Mouse (Mus musculus) forebrain, embryonic 13.5 days (tissue): Measurements from ENCODE around the gene Fam161b. TPM values are rescaled to one million over a fixed set of nuclear protein-coding genes. Genes with fewer than 3 reads are reported as not detected.

ENCODE experiments used
- ATAC-seq: fragments of 200-750 bp; cut with Nextera tagmentation; 2 replicates; pipeline ENCODE4 v1.8.0; 2017
- H3K27ac ChIP-seq: fragments of 300-500 bp; sonication (generic); 2 replicates; pipeline ENCODE4 v1.5.1; 2015; ENCODE audit warnings: inconsistent platforms, mild to moderate bottlenecking, moderate library complexity
- H3K27me3 ChIP-seq: fragments of 300-500 bp; sonication (generic); 2 replicates; pipeline ENCODE4 v1.6.1; 2015; ENCODE audit warnings: mild to moderate bottlenecking, inconsistent platforms
- H3K36me3 ChIP-seq: fragments of 300-500 bp; sonication (generic); 2 replicates; pipeline ENCODE4 v1.6.1; 2015; ENCODE audit warnings: mild to moderate bottlenecking, inconsistent platforms; ENCODE audit not compliant: poor library complexity, severe bottlenecking
- H3K4me1 ChIP-seq: fragments of 300-500 bp; sonication (generic); 2 replicates; pipeline ENCODE4 v1.6.1; 2015; ENCODE audit warnings: inconsistent platforms
- H3K4me2 ChIP-seq: fragments of 300-500 bp; sonication (generic); 2 replicates; pipeline ENCODE4 v1.6.1; 2015; ENCODE audit warnings: inconsistent platforms, mild to moderate bottlenecking, moderate library complexity
- H3K4me3 ChIP-seq: fragments of 300-500 bp; sonication (generic); 2 replicates; pipeline ENCODE4 v1.5.1; 2015; ENCODE audit warnings: mild to moderate bottlenecking, inconsistent platforms
- H3K9ac ChIP-seq: fragments of 300-500 bp; sonication (generic); 2 replicates; pipeline ENCODE4 v1.6.1; 2015; ENCODE audit warnings: mild to moderate bottlenecking, inconsistent platforms
- H3K9me3 ChIP-seq: fragments of 300-500 bp; sonication (generic); replicated peaks from 2 replicates; pipeline ENCODE4 v1.6.1; 2016; ENCODE audit warnings: inconsistent platforms
- WGBS: fragments of 180-500 bp; shearing (Covaris S2); methylation state at CpG from one replicate; pipeline ENCODE4 v1.1.7; 2015; 5-methylcytosine and 5-hydroxymethylcytosine counted together
- polyA plus RNA-seq: library from polyadenylated mRNA; unstranded; fragments of >200 nt; fragmentation: Nextera tagmentation; extraction: Ambion mirVana; gene quantifications from 2 replicates; pipeline ENCODE4 v1.2.1, GENCODE M21; 2015

The Fam161b gene
- 12.3 and 12.7 TPM in 2 replicates for polyA plus RNA-seq

- H3K4me1 ChIP-seq = peaks cover 29% of the 10 kb centered on the region
- peak within 1 kb of the TSS; percentile 85 for H3K4me2 ChIP-seq
- ATAC-seq = peak; percentile 99
- no peaks in the 10 kb centered on the region for H3K27me3 ChIP-seq
- H3K36me3 ChIP-seq = peaks cover 7% of the 10 kb centered on the region
- peak within 1 kb of the TSS; percentile 45; the same call in 1 of the 2 replicates for H3K27ac ChIP-seq
- peak within 1 kb of the TSS; percentile 76 for H3K9ac ChIP-seq
- under 1% methylated on average over 51 of the region's 51 CpGs for WGBS
- peak within 1 kb of the TSS; percentile 93 for H3K4me3 ChIP-seq
- H3K9me3 ChIP-seq = no peaks in the 10 kb centered on the region
Observed at GRCm38 (mm10) chr12:84361555-84362489, at the start of gene Fam161b, which contains the start of gene Coq6. Fam161b (minus strand) TSS chr12:84361833. Coq6 (plus strand) TSS chr12:84361657.

- Histone ChIP-seq H3K9ac (peak within 1 kb of the TSS; percentile 80), H3K4me2 (peak within 1 kb of the TSS; percentile 90), H3K4me3 (peak within 1 kb of the TSS; percentile 73), H3K27me3 (peaks cover 7% of the 10 kb centered on the region; the same call in 1 of the 2 replicates), H3K9me3 (no peaks in the 10 kb centered on the region), H3K4me1 (peaks cover 10% of the 10 kb centered on the region), H3K27ac (peak within 1 kb of the TSS; percentile 76), H3K36me3 (no peaks in the 10 kb centered on the region)
- WGBS = 1% methylated on average over 63 of the region's 63 CpGs
- peak; percentile 92 for ATAC-seq
Observed at GRCm38 (mm10) chr12:84408819-84409507, 47.3 kb upstream of the Fam161b start, which contains the start of the genes Entpd5 and Bbof1. Entpd5 (minus strand) TSS chr12:84409029. Bbof1 (plus strand) TSS chr12:84409071.

- peak overlapping the region; percentile 80 for H3K9ac ChIP-seq
- 2% methylated on average over 45 of the region's 52 CpGs for WGBS
- peaks cover 10% of the 10 kb centered on the region for H3K4me1 ChIP-seq
- peak; percentile 76 for ATAC-seq
- H3K27ac ChIP-seq = peak overlapping the region; percentile 76
- H3K4me2 ChIP-seq = peak overlapping the region; percentile 90
- H3K36me3 ChIP-seq = no peaks in the 10 kb centered on the region
- H3K4me3 ChIP-seq = peak overlapping the region; percentile 73
- H3K27me3 ChIP-seq = peaks cover 7% of the 10 kb centered on the region; the same call in 1 of the 2 replicates
- H3K9me3 ChIP-seq = no peaks in the 10 kb centered on the region
Observed at GRCm38 (mm10) chr12:84407874-84408818, 46.5 kb upstream of the Fam161b start.

- no peak for ATAC-seq
- no peak overlapping the region for H3K27ac ChIP-seq
- no peak overlapping the region for H3K9ac ChIP-seq
- H3K36me3 ChIP-seq = no peaks in the 10 kb centered on the region
- no peak overlapping the region for H3K4me3 ChIP-seq
- H3K4me2 ChIP-seq = no peak overlapping the region
- no peaks in the 10 kb centered on the region for H3K9me3 ChIP-seq
- WGBS = 61% methylated on average over 4 of the region's 4 CpGs
- peaks cover 7% of the 10 kb centered on the region; the same call in 1 of the 2 replicates for H3K27me3 ChIP-seq
- peaks cover 10% of the 10 kb centered on the region for H3K4me1 ChIP-seq
Observed at GRCm38 (mm10) chr12:84407259-84407658, 45.6 kb upstream of the Fam161b start.

- Histone ChIP-seq H3K4me3 (no peak overlapping the region), H3K36me3 (no peaks in the 10 kb centered on the region)
- ATAC-seq = no peak
Observed at GRCm38 (mm10) chr12:84404541-84404940, 42.9 kb upstream of the Fam161b start.

GRCm38 (mm10) chr12:84402923-84403322, 41.3 kb upstream of the Fam161b start:
- H3K27me3 ChIP-seq = no peaks in the 10 kb centered on the region
- no peak overlapping the region for H3K9ac ChIP-seq
- H3K9me3 ChIP-seq = no peaks in the 10 kb centered on the region
- WGBS = 86% methylated on average over 9 of the region's 9 CpGs
- H3K36me3 ChIP-seq = no peaks in the 10 kb centered on the region
- H3K4me3 ChIP-seq = no peak overlapping the region
- ATAC-seq = no peak
- H3K4me1 ChIP-seq = peaks cover 4% of the 10 kb centered on the region
- H3K27ac ChIP-seq = no peak overlapping the region
- no peak overlapping the region for H3K4me2 ChIP-seq

More at GRCm38 (mm10) chr12:84404541-84404940, 42.9 kb upstream of the Fam161b start:
- Histone ChIP-seq H3K9me3 (no peaks in the 10 kb centered on the region), H3K4me2 (no peak overlapping the region), H3K27me3 (no peaks in the 10 kb centered on the region), H3K9ac (no peak overlapping the region), H3K4me1 (peaks cover 10% of the 10 kb centered on the region), H3K27ac (no peak overlapping the region)
- 51% methylated on average over 6 of the region's 6 CpGs for WGBS

- H3K27me3 ChIP-seq = no peaks in the 10 kb centered on the region
- WGBS = 79% methylated on average over 3 of the region's 3 CpGs
- no peaks in the 10 kb centered on the region for H3K4me1 ChIP-seq
- H3K27ac ChIP-seq = no peak overlapping the region
- no peak overlapping the region for H3K9ac ChIP-seq
- no peaks in the 10 kb centered on the region for H3K36me3 ChIP-seq
- no peak overlapping the region for H3K4me2 ChIP-seq
- no peak for ATAC-seq
- H3K4me3 ChIP-seq = no peak overlapping the region
- H3K9me3 ChIP-seq = no peaks in the 10 kb centered on the region
Observed at GRCm38 (mm10) chr12:84400653-84401052, 39.0 kb upstream of the Fam161b start.

DNA sequence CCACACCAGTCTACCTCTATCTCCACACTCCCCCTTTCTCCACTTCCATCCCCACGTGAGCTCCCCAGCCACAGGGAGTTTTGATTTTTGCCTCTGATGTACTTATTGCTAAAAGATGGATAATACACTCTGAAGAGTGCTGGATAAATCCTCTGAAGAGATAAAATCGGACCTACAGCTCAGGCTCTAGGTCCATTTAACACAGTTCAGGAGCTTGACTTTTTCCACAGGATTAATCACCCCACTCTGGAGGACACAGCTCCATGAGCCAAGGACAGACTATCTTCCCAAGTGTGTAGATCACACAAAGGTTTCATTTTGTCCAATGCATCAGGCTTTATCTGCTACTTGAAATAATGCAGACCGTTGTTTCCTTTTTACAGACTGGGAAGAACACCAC, 38.4 kb upstream of the Fam161b start:
- H3K9me3 ChIP-seq = no peaks in the 10 kb centered on the region
- no peak overlapping the region for H3K27ac ChIP-seq
- H3K36me3 ChIP-seq = no peaks in the 10 kb centered on the region
- H3K4me2 ChIP-seq = no peak overlapping the region
- H3K4me1 ChIP-seq = no peaks in the 10 kb centered on the region
- H3K4me3 ChIP-seq = no peak overlapping the region
- 87% methylated on average over 3 of the region's 3 CpGs for WGBS
- H3K27me3 ChIP-seq = no peaks in the 10 kb centered on the region
- no peak overlapping the region for H3K9ac ChIP-seq
- no peak for ATAC-seq

- Histone ChIP-seq H3K27me3 (no peaks in the 10 kb centered on the region), H3K4me1 (no peaks in the 10 kb centered on the region), H3K4me2 (no peak overlapping the region), H3K9ac (no peak overlapping the region), H3K9me3 (no peaks in the 10 kb centered on the region), H3K36me3 (no peaks in the 10 kb centered on the region), H3K27ac (no peak overlapping the region), H3K4me3 (no peak overlapping the region)
- 88% methylated on average over 9 of the region's 9 CpGs for WGBS
- ATAC-seq = no peak
Observed at GRCm38 (mm10) chr12:84399663-84400062, 38.0 kb upstream of the Fam161b start.

- Histone ChIP-seq H3K36me3 (no peaks in the 10 kb centered on the region), H3K4me3 (no peak overlapping the region), H3K9me3 (no peaks in the 10 kb centered on the region), H3K4me1 (no peaks in the 10 kb centered on the region), H3K27ac (no peak overlapping the region), H3K27me3 (no peaks in the 10 kb centered on the region), H3K9ac (no peak overlapping the region), H3K4me2 (no peak overlapping the region)
- WGBS = 81% methylated on average over 9 of the region's 9 CpGs
- ATAC-seq = no peak
Observed at GRCm38 (mm10) chr12:84399135-84399534, 37.5 kb upstream of the Fam161b start.

DNA sequence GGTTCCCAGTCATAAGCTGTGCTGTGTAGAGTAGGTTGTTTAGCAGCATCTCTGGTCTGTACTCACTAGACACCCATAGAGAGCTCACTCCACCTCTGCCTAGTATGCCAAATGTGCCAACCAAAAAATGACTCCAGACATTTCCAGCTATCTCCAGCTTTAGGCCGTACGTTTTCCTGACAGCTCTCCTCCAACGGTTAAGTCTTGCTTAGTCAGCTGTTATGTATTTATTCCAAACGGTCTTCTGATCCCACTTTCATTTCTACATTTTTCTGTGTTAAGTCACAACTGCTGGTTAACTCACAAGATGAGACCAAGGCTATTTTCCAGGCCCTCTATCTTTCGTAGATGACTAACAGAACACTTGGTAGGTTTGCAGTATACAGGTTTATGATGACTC, 37.0 kb upstream of the Fam161b start:
- no peak overlapping the region for H3K9ac ChIP-seq
- H3K9me3 ChIP-seq = no peaks in the 10 kb centered on the region
- no peak overlapping the region for H3K4me3 ChIP-seq
- H3K27me3 ChIP-seq = no peaks in the 10 kb centered on the region
- no peaks in the 10 kb centered on the region for H3K36me3 ChIP-seq
- WGBS = 86% methylated on average over 5 of the region's 5 CpGs
- H3K4me2 ChIP-seq = no peak overlapping the region
- no peaks in the 10 kb centered on the region for H3K4me1 ChIP-seq
- no peak for ATAC-seq
- H3K27ac ChIP-seq = no peak overlapping the region
